Mouse (Mus musculus) forelimb bud, embryonic 11.5 days (tissue): ENCODE measurements at regions not wholly inside any gene's neighbourhood (a gene's known extent, or its start where the extent isn't known, plus 50 kb on each side); places are given as distances from the start of the nearest gene placed in this dataset.

ENCODE experiments used
- DNase-seq: peaks from one replicate; pipeline ENCODE4 v3.0.0-alpha.2; 2012; ENCODE audit warnings: low read depth, low spot score

- no peak for DNase-seq
Measured at GRCm38 (mm10) chr17:83089856-83090692, 125.0 kb upstream of the Pkdcc start.

DNA sequence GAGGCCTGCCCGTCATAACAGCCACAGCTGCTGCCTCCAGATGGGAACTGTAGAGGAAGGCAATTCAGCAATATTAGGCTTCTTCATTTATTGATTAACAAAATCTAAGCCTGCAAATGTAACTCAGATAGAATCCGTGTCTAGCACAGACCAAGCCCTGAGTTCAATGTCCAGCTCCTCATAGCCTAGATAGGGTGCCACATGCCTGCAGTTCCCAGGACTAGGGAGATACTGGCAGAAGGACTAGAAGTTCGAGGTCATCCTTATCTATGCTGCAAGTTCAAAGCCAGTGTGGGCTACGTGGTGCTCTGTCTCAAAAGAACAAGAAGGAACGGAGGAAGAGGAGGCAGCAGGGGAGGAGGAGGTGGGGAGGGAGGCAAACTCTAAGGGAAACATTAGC, 121.2 kb upstream of the Pkdcc start:
- DNase-seq: no peak

DNA sequence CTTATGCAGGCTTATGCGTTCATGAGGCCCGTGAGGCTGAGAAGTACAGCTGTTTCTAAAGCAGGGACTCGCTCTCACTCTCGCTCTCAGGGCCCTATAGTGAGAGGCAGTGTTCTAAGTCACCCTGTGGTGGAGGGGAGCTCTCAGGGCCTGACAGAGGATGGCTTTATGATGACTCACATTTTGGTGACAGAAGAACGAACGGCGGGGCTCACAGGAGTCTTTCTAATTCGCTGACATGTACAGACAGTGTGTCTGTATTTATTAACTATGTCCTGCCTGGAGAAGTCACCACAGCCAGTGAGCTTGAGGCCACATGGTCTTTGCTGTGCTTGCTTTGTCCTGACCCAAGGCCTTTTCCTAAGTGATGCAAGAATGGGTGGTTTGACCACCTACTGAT, 118.6 kb upstream of the Pkdcc start:
- no peak for DNase-seq

GRCm38 (mm10) chr17:83097998-83098397, 117.1 kb upstream of the Pkdcc start:
- no peak for DNase-seq

DNA sequence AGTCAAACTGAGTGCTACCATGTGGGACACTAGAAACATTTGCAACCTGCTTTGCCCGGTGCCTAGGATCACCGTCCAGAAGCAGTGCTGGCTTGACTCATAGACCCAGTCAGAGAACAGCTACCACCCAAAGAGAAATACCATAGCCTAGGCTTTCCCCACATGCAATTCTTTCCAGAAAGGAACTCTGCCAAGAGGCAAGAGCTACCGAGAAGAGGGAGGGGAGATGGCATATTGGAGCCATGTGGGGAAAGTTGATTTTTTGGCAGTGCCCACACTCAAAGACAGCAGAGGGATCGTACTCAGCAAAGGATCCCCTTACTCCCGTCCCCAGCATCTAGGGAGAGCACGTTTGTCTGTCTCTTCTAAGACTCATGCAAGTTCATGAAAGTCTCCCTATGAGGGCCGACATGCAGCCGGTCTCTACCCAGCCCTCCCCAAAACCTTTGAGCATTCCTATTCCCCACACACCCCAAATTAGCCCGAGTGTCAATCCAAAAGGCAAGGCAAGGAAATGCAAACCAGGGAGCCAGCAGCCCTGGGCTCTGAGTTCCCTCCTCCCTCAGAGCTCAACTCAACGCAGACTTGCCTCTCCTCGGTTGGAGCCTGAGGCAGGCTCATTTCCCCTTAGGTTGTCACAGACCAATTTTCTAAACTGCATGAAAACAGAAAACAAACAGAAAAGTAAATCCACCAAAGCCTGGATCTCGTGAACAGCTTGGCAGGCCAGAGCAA, 116.2 kb upstream of the Pkdcc start:
- DNase-seq: no peak

DNA sequence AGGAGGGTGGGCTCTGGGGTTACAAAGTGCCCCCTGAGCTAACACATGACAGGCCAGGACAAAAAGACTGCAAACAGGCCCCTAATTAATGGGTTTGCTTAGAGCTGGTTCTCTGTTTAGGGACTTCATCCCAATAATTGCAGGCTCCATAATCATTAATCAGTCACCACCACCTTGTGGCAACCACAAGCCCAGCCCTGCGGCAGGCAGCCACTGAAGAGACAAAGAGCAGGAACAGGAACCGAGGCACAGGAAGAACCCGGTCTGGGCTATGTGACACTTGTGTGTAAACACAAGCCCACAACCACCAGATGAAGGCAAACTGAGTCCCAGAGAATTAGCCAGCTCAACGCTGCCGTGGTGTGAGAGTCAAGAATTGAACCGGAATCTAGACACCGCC, 114.1 kb upstream of the Pkdcc start:
- peak; percentile 42 for DNase-seq

DNA sequence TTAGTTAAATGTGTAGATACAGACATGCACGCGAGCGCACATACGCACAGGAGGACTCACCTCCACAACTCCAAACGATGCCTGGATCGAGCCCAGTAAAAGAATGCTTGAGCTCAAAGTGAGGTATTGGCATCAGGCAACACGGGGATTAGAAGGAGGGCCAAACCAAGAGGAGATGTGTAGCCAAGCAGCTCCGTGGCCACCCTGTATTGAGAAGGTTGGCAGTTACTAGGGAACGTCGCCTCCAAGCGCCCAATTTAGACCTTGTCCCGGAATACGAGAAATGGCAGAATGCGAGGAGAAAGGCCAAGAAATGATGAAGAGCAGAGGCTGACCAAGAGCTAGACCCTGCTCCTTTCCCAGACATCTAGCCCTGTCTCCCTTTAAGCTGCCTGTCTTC, 113.3 kb upstream of the Pkdcc start:
- DNase-seq: no peak

- DNase-seq: no peak
Measured at GRCm38 (mm10) chr17:83102675-83103412, 112.2 kb upstream of the Pkdcc start.

DNA sequence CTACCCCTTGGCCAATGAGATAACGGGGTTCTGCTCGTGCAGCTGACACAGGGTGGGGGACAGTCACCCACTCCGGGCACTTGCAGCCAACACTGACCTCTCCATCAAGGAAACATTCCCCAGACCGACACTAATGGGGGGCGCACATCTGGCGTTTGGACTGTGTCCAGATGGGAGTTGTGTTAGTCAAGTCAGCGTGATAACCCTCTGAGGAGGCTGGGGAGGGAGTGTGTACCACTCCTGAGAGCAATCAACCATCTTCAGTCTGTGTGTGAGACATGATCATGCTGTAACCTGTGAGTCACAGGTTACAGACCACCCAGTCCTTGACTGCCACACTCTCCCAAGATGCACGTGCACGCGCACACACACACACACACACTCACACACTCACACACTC, 106.9 kb upstream of the Pkdcc start:
- DNase-seq: no peak

DNA sequence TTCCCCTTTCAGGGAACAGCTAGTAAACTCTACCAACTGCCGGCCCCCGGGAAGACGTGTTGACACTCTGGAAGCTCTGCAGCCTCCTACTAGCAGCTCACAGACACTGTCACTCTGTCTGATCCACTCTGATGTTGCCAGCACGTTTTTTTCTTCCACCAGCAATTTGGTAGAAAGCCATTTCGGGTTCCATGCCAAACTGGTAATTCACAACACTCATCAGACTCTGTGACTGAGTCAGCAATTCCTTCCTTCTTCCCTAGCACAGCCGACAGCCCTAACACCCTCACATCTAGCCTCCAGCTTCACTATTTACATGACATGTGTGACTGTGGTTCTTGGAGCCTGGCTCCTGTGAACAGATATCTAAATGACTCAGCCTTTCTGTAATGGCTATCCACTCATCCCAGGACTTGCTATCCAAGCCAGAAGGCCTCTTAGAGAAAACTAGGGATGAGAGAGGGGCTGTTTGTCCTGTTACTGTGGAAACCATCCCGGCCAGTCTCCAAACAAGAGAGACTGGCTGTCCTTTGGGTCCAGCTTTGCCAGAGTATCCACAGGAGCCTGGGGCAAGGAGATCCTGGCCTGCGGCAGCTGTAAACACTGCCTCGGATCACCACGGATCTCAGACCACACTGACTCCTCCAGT, 105.2 kb upstream of the Pkdcc start:
- DNase-seq: no peak

- DNase-seq: no peak
Measured at GRCm38 (mm10) chr17:83110556-83110955, 104.5 kb upstream of the Pkdcc start.

DNA sequence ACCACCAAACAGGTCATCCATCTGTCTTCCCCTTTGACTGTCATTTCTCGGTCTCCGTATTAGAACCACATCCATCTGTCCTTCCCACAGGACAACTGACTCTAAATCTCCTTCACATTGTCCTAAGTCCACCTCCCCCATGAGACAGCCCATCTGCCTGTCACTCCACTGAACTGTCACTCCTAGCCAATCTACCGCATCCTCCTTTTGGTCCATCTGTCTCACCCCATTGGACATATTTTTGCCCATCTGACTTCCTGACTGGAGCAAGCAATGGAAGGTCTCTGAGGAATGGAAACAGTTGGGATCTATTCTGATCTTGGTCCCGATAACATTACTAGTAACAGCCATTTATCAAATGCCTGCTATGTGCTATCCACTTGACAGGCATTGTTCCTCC, 99.9 kb upstream of the Pkdcc start:
- DNase-seq: no peak

DNA sequence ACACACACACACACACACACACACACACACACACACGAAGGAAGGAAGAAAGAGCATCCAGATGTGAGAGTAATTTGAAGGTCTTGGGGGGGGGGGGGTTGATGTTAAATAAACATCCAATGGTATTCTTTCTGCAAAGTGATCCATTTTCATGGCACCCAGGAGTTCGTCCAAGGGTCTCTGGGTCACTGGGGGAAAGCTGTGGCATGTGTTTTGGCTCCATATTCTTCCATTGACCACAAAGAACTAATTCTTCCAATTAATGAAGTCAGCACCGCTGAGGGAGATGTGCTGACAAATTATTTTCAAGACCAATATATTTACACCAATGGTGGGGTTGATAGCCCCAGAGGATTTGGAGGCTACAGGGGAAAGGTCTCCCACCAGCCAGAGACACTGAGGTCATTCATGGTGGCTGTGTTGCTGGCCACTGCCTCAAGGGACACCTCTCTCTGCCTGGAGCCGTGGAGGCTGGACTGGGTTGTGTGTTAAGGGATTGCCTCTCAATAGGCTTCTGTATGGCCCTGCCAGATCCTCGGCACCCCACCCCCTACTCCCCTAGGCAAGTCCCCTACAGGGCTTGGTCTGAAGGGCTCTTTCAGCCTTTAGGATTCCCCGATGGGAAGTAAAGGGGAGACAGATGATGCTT, 99.1 kb upstream of the Pkdcc start:
- no peak for DNase-seq

GRCm38 (mm10) chr17:83120665-83121232, 94.3 kb upstream of the Pkdcc start:
- no peak for DNase-seq

GRCm38 (mm10) chr17:83122525-83123280, 92.4 kb upstream of the Pkdcc start:
- peak; percentile 71 for DNase-seq

DNA sequence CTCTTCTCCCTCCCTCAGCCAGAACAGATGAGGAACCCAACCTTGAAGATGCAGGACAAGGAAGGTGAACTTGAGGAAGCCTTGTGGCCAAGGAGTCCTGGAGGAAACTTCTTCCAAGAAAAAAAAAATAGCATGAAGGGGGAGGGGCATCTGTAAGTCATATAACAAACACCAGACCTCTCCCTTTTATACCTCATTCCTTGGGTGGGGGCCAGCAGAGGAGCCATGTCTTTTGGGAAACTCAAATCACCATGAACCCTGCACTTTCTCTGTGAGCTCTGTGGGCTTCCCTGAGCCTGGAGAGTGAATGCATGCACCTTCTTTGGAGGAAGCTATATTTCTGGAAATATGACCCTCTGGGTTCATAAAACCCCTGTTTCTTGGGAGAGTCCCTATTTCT, 90.0 kb upstream of the Pkdcc start:
- DNase-seq: no peak

- DNase-seq: no peak
Measured at GRCm38 (mm10) chr17:83127842-83128241, 87.2 kb upstream of the Pkdcc start.

GRCm38 (mm10) chr17:83128843-83129544, 86.1 kb upstream of the Pkdcc start:
- DNase-seq: no peak

- DNase-seq: no peak
Measured at GRCm38 (mm10) chr17:83129658-83130057, 85.4 kb upstream of the Pkdcc start.

- DNase-seq: no peak
Measured at GRCm38 (mm10) chr17:83133201-83133600, 81.9 kb upstream of the Pkdcc start.
